Mouse (Mus musculus) mouse trophoblast stem cell (cell line): ENCODE data around the gene Npcd.

Experiments
- in situ Hi-C, 2 experiments: fragments of 300-500 bp; cut with MseI, MboI; formaldehyde crosslinking; loops; 2 replicates in 1 of 2; 3 replicates in 1 of 2; pipeline ENCODE4 v1.15.1; 2025

Gene Npcd

GRCm38 (mm10) chr15:79803533-79804351, 30.3 kb downstream of the Npcd start:
- in situ Hi-C loops = no loop called here

DNA sequence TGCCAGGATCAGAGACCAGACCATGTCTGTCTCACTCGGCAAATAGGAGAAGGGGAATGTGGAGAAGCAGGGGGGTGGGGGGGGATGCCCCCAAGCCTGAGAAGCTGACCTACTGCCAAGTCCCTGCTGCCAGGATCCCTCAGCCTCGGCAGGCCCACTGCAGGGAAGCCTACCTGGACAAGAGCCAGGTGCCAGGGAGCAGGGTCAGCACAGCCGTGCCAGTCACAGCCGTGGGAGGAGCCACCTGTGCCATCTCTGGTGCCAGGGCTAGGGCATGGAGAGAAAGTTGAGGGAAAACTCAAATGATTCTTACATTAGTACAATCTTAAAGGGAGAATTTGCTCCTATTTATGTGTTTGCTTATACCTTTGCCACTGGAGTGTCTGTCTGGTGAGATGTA, 31.7 kb downstream of the Npcd start:
- in situ Hi-C loops = no loop called here

DNA sequence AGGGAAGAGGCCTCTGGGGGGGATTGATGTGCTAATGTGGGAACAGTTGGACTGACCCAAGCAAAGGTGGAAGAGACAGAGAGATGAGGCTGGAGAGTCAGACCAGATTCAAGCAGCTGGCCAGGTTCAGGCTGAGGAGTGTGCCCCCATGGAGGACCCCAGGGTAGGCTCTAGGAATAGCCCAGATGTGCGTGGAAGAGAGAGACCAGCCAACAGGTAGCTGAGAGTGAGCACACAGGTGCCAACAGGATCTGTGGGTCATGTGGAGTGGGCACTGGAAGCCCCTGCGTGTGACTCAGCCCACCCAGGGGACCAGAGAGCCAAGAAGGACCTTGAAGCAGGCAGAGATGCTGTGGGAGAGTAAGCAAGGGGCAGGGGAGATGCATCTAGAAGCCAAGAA, 32.4 kb downstream of the Npcd start:
- in situ Hi-C loops = no loop called here

DNA sequence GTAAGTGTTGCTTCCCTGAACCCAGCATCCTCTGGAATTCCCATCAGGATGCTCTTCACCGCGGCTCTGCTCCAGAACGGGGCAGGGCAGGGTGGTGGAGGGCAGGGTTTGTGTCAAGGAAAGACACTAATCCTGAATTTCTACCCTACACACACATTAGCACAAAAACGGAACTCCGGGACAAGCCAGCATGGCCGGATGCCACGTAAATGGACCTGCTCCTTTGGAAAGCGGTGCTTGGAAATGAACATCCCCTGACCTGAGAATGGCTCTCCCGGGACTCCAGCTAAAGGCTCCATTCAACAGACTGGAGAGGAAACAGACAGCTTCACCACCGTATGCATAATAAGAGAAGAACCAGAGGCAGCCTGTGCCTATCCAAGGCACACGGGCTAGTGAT, 33.3 kb downstream of the Npcd start:
- in situ Hi-C loops = no loop called here

DNA sequence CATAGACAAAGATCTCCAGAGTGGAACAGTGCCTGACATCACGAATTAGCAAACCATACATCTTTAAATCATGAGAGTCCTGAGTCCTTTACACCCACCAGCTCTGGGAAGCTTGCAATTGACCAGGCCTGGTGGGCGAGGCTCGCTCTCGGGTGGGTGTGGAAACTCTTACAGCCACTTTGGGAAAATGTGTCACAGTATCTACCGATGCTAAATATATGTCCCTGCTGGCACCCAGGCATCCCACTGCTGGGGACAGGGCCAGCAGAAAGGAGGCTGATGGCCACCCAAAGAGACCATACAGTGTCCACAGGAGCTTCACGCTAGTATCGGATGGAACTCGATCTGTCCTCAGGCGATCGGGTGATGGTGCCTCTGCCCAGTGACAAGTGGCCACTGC, 35.4 kb downstream of the Npcd start:
- in situ Hi-C loops = no loop called here

DNA sequence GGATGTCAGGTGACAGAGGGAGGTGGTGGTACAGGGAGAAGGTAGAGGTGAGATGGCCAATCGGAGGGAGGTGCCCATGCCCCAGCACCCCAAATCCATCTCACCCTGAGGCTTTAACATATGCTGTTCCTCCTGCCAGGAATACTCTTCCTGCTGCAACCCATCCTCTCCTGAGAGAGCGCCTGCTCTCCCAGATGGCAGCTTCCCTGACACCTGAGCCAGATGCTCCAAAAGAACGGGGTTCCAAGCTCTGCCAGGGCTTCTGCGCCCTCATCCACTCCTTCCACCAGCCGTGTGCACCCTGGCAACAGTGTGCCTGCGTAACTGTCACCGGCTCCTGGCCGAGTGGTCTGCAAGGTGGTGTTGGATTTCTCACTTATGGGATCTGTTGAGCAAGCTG, 36.4 kb downstream of the Npcd start:
- in situ Hi-C loops = no loop called here

DNA sequence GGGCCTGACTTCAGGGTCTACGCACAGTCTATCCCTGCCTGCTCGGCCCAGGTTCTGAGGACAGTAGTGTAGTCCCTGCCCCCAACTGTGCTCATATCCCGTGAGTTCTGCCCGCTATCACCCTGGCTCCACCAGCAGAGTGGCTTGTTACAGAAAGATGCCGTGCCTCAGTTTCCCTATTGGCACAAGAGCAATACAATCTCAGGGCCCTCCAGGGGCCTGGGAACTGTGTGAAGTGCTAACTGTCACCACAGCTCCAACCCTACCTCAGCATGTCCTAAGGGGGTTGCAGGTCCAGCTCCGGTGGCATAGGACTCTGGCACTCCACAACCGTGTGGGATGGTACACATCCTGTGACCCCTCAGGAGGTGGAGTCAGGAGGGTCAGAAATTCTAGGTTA, 36.9 kb downstream of the Npcd start:
- in situ Hi-C loops = no loop called here

- in situ Hi-C loops = no loop called here
Measured at GRCm38 (mm10) chr15:79796256-79796655, 37.8 kb downstream of the Npcd start.

GRCm38 (mm10) chr15:79794173-79794572, 39.9 kb downstream of the Npcd start:
- in situ Hi-C loops = no loop called here

GRCm38 (mm10) chr15:79793076-79793475, 41.0 kb downstream of the Npcd start:
- in situ Hi-C loops = no loop called here

GRCm38 (mm10) chr15:79792455-79792854, 41.6 kb downstream of the Npcd start:
- in situ Hi-C loops = no loop called here

- in situ Hi-C loops = no loop called here
Measured at GRCm38 (mm10) chr15:79791502-79791901, 42.5 kb downstream of the Npcd start.

GRCm38 (mm10) chr15:79790905-79791304, 43.1 kb downstream of the Npcd start:
- in situ Hi-C loops = no loop called here

DNA sequence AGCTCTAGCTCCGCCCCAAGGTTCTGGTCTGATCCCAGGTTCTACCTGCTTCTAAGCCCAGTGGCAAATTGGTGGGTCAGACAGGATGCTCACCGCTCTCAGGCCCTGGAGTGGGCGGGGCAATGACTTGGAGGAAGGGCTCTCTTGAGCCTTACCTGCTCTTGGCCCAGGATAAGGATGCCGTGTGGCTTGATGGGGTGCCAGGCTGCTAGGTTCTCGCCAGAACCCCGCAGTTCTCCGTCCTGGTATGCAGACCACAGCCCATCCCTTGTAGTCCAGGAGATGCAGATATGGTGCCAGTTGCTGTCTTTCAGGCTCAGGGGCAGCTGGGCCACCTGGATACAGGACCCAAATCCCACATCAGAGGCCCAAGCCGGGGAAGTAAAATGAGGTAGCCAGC, 43.9 kb downstream of the Npcd start:
- in situ Hi-C loops = no loop called here

DNA sequence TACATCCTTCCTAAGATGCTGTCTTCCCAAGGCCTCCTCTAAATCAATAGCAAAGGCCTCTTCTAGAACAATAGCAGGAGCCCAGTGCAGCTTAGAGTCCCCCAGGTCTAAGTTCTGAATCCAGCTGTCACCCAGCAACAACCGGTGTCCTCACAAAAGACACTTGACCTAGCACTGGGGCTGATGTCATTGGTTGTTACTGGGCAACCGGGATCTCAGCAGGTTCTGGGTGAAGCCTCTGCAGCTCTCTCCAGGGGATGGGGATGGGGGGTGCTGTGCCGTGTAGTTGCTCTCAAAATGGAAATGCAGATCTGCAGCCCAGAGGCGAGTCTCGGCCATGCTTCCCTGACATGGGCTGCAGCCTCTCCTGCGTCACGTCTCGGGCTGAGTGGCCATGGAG, 46.2 kb downstream of the Npcd start:
- in situ Hi-C loops = no loop called here

DNA sequence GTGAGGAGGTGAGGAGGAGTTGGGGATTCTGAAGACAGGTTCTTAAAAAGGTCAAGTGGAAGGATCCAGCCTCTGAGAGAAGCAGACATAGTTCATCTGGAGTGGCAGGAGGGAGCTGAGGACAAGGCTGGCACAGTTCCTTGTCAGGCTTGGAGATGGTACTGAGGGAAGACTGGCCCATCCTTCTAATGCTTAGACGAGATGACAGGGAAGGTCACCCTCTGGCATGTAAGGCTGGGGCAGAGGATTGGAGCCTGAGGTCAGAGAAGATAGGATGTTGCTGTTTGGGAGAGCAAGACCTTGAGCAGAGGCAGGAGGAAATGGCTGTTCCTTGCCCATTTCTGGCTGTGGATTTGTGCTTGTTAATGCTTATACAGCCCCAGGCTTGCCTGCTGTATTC, 49.0 kb downstream of the Npcd start:
- in situ Hi-C loops = no loop called here

GRCm38 (mm10) chr15:79777749-79778148, 56.3 kb downstream of the Npcd start, which contains the start of gene Dnal4:
Gene Dnal4 (minus strand): TSS chr15:79777849.
- in situ Hi-C loops = no loop called here

DNA sequence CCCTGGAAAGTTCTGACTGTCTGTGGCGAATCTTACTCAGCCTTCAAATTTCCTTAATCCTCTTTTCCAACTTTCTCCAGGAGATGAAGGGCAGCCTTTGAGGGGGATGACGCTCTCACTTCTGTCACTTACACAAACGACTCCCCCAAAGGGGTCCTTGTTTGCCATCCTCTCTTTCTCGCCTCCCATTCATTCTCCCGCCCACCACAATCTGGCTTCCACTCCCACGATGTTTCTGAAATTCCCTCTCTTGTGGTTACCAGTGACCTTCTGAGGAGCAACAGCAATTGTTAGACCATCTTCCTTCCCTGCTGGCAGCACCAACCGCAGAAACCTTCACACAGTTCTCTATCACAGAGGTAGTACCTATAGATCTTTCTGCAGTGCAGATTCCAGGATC, 58.4 kb downstream of the Npcd start:
- in situ Hi-C loops = no loop called here

- in situ Hi-C loops = no loop called here
Measured at GRCm38 (mm10) chr15:79774117-79775027, 59.7 kb downstream of the Npcd start.

GRCm38 (mm10) chr15:79770629-79771240, 63.3 kb downstream of the Npcd start:
- in situ Hi-C loops = no loop called here

- in situ Hi-C loops = no loop called here
Measured at GRCm38 (mm10) chr15:79768302-79768701, 65.7 kb downstream of the Npcd start.

DNA sequence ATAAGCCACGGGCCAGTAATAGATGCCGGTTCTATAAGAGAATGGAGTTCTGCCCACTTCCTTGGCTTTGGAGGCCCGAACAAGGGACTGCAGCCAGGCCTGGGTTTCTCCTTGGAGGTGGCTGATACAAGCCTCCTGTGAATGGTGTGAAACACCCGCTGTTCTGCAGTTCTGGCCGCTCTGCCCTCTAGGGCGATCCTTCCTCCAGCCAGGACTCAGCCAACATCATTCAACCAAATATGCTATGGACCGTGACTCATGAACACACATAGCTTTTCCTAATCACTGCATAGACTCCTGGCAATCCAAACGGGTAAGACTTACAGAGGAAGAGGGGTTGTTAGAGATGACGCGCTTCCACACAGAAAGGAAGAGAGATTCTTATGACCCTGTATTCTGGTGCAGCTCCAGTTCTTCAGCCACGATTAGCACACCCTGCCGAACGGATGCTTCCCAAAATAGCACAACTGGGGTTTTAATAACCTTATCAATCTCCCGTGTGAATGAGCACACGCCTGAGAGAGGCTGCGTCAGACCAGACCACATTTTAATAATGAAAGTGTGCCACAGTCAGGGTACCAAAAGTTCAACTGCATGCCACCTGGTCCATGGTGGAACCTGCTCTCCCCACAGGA, 66.6 kb downstream of the Npcd start:
- in situ Hi-C loops = no loop called here
